ENCODE assay signal across 28 mouse cellular contexts in the genomic region with DNA sequence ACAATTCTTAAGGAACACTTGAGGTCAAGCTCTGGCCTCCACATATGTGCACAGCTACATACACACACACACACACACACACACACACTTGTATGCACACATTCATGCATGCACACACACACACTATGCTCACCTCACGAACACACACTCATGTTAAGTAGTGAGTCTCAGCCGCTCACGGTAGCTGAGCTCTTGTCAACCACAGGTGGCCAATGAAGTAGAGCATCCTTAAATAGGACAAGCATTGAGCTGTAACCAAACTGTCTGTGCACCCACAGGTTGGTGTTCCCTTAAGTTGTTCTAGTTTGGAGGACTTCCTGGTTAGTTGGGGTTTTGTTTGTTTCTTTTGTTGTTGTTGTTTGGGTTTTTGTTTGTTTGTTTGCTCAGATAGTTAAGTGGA.
DNase-seq lines count a peak whose midpoint lies in the region; ATAC-seq and TF ChIP-seq lines count a peak whose summit lies in the region.
"Had no signal": no experiment of that assay in that cellular context is flagged by ENCODE, and none has a peak within 500 bp of the region (broad histone marks: within the 10 kb centered on the region; RNA-seq: fewer than 3 reads in every experiment).

No protein-coding gene starts in this region.

- 0 out of 2 replicates have a peak, but pooled peaks have one; percentile 18 for ATAC-seq in liver, postnatal 0 days
- no peak for ATAC-seq in liver, embryonic 11.5 days (replicated peaks; ENCODE audit: low FRiP score)
- ATAC-seq: activated CD4-positive, CD25-positive, alpha-beta regulatory T cell, adult 4 months; CD4-positive, CD25-positive, alpha-beta regulatory T cell, adult 4 months; forebrain, embryonic 15.5 days had no signal

- H3K27me3 ChIP-seq in liver, postnatal 0 days (ENCODE audit: insufficient read depth, low read length) = no peaks in the 10 kb centered on the region
- H3K27me3 ChIP-seq in liver, embryonic 11.5 days (replicated peaks; ENCODE audit: control insufficient read depth, insufficient read depth, low read length) = no peaks in the 10 kb centered on the region
- H3K27me3 ChIP-seq in splenic B cell, adult 2 months (ENCODE audit: control insufficient read depth, insufficient read depth, low read length, poor library complexity, severe bottlenecking) = no peaks in the 10 kb centered on the region; the same call in 1 of the 2 replicates
- H3K27me3 ChIP-seq: embryonic facial prominence, embryonic 13.5 days; forebrain, embryonic 12.5 days; forebrain, embryonic 15.5 days; heart, embryonic 12.5 days; heart, embryonic 15.5 days; hindbrain, embryonic 12.5 days; hindbrain, embryonic 15.5 days had no signal

- no peak overlapping the region for H3K9ac ChIP-seq in liver, postnatal 0 days (replicated peaks)
- H3K9ac ChIP-seq in liver, embryonic 11.5 days (ENCODE audit: low read depth, low read length) = no peak overlapping the region
- H3K9ac ChIP-seq: embryonic facial prominence, embryonic 13.5 days; forebrain, embryonic 12.5 days; forebrain, embryonic 15.5 days; heart, embryonic 12.5 days; heart, embryonic 15.5 days; hindbrain, embryonic 12.5 days; hindbrain, embryonic 15.5 days had no signal

- no peak for DNase-seq in liver, postnatal 0 days
- no peak for DNase-seq in liver, embryonic 11.5 days (ENCODE audit: low spot score)
- peak; percentile 83 for DNase-seq in A20 (ENCODE audit: low read depth, low spot score)
- peak; percentile 36 for DNase-seq in splenic B cell, adult 2 months (ENCODE audit: low read depth, low spot score)
- peak; percentile 50 for DNase-seq in thymus, postnatal 4 days
- DNase-seq in urinary bladder, postnatal 25 days (ENCODE audit: low spot score) = no peak
- no peak for DNase-seq in heart, postnatal 14 days
- DNase-seq: adrenal gland, adult 8-10 months; adrenal gland, postnatal 25 days; cerebellum, adult 11-12 months; cerebellum, adult 8-10 months; cerebellum, postnatal 10 days; cerebellum, postnatal 36 days; embryo, embryonic 11 days; gastrocnemius, postnatal 25 days; heart, adult 18-20 months; heart, postnatal 10 days had no signal

- H3K9me3 ChIP-seq in liver, postnatal 0 days (ENCODE audit: low read length) = peaks cover 3% of the 10 kb centered on the region; the same call in 1 of the 2 replicates
- no peaks in the 10 kb centered on the region for H3K9me3 ChIP-seq in liver, embryonic 11.5 days (ENCODE audit: control insufficient read depth, low read length)
- H3K9me3 ChIP-seq: embryonic facial prominence, embryonic 10.5 days; embryonic facial prominence, embryonic 13.5 days; forebrain, embryonic 12.5 days; forebrain, embryonic 15.5 days; heart, embryonic 12.5 days; heart, embryonic 15.5 days; hindbrain, embryonic 12.5 days; hindbrain, embryonic 15.5 days had no signal

- no peaks in the 10 kb centered on the region for H3K36me3 ChIP-seq in liver, postnatal 0 days (replicated peaks; ENCODE audit: insufficient read depth, low read length)
- H3K36me3 ChIP-seq in liver, embryonic 11.5 days (ENCODE audit: control insufficient read depth, insufficient read depth, low read length) = no peaks in the 10 kb centered on the region
- no peaks in the 10 kb centered on the region for H3K36me3 ChIP-seq in splenic B cell, adult 2 months (ENCODE audit: control insufficient read depth, insufficient read depth, low read length, poor library complexity, severe bottlenecking)
- H3K36me3 ChIP-seq: embryonic facial prominence, embryonic 10.5 days; embryonic facial prominence, embryonic 13.5 days; forebrain, embryonic 12.5 days; forebrain, embryonic 15.5 days; heart, embryonic 12.5 days; heart, embryonic 15.5 days; hindbrain, embryonic 12.5 days; hindbrain, embryonic 15.5 days had no signal

- H3K4me3 ChIP-seq in liver, postnatal 0 days (ENCODE audit: low read depth, low read length) = no peak overlapping the region
- H3K4me3 ChIP-seq in liver, embryonic 11.5 days (ENCODE audit: low read depth, low read length) = no peak overlapping the region
- H3K4me3 ChIP-seq: embryonic facial prominence, embryonic 10.5 days; embryonic facial prominence, embryonic 13.5 days; erythroblast, embryonic 14.5 days; forebrain, embryonic 12.5 days; forebrain, embryonic 15.5 days; heart, embryonic 12.5 days; heart, embryonic 15.5 days; hindbrain, embryonic 12.5 days; hindbrain, embryonic 15.5 days had no signal

- no peak overlapping the region for H3K27ac ChIP-seq in liver, postnatal 0 days (ENCODE audit: low read depth)
- H3K27ac ChIP-seq in liver, embryonic 11.5 days (ENCODE audit: low read depth, low read length) = no peak overlapping the region
- H3K27ac ChIP-seq: embryonic facial prominence, embryonic 10.5 days; embryonic facial prominence, embryonic 13.5 days; forebrain, embryonic 12.5 days; forebrain, embryonic 15.5 days; hindbrain, embryonic 12.5 days; hindbrain, embryonic 15.5 days had no signal

- H3K4me1 ChIP-seq in liver, postnatal 0 days (ENCODE audit: insufficient read depth) = peaks cover 25% of the 10 kb centered on the region
- H3K4me1 ChIP-seq in liver, embryonic 11.5 days (replicated peaks; ENCODE audit: control insufficient read depth, insufficient read depth, low read length) = peaks cover 14% of the 10 kb centered on the region

- TF ChIP-seq EP300 in liver, postnatal 0 days (IDR thresholded peaks at IDR 0.05; ENCODE audit: low read depth) = no peak

- H3K4me2 ChIP-seq in liver, postnatal 0 days (ENCODE audit: low read depth, low read length) = no peak overlapping the region
- H3K4me2 ChIP-seq in liver, embryonic 11.5 days = no peak overlapping the region
- H3K4me2 ChIP-seq: embryonic facial prominence, embryonic 13.5 days; forebrain, embryonic 12.5 days; forebrain, embryonic 15.5 days; heart, embryonic 12.5 days; heart, embryonic 15.5 days; hindbrain, embryonic 12.5 days; hindbrain, embryonic 15.5 days had no signal

- WGBS in liver, postnatal 0 days (ENCODE audit: insufficient replicate concordance) = 72% methylated on average over 3 of the region's 3 CpGs
- WGBS in liver, embryonic 11.5 days = 80% methylated on average over 3 of the region's 3 CpGs

- TF ChIP-seq CTCF in liver, postnatal 0 days (IDR thresholded peaks at IDR 0.05; ENCODE audit: low read depth) = no peak

- intact Hi-C loops in heart, postnatal 14 days (cut with DNase I) = no loop called here

Comparison
In these comparisons a context has a peak if more than half of its experiments do, and no peak if none do; other contexts are left out.
1. DNase-seq: peak in A20 (single experiment), splenic B cell, adult 2 months (single experiment) and thymus, postnatal 4 days (single experiment); none in liver, postnatal 0 days (single experiment), liver, embryonic 11.5 days (single experiment), urinary bladder, postnatal 25 days (single experiment) and heart, postnatal 14 days (0 of 2).